Mouse (Mus musculus) C2C12 (cell line): ENCODE measurements around the gene Rbfox2. TPM values are rescaled to one million over a fixed set of nuclear protein-coding genes. Genes with fewer than 3 reads are reported as not detected.
A peak's percentile ranks its signal among the peaks of the same experiment; 100 is the strongest.

Experiments used
- H3K27me3 ChIP-seq: one replicate; pipeline ENCODE4 v1.6.1; 2011; ENCODE audit not compliant: control insufficient read depth, insufficient read depth, insufficient read length
- H3K36me3 ChIP-seq: one replicate; pipeline ENCODE4 v1.6.1; 2011; ENCODE audit not compliant: control insufficient read depth, insufficient read depth
- H3K4me3 ChIP-seq: one replicate; pipeline ENCODE4 v1.5.1; 2011; ENCODE audit warnings: mild to moderate bottlenecking, control low read depth; ENCODE audit not compliant: poor library complexity, insufficient read depth, severe bottlenecking
- H3K79me2 ChIP-seq: one replicate; pipeline ENCODE4 v1.6.1; 2011; ENCODE audit not compliant: control insufficient read depth, insufficient read depth
- H3K79me3 ChIP-seq: one replicate; pipeline ENCODE4 v1.6.1; 2011; ENCODE audit warnings: low read depth, control low read depth
- H3ac ChIP-seq: one replicate; pipeline ENCODE3; 2011; ENCODE audit warnings: low read depth; ENCODE audit not compliant: control insufficient read depth, insufficient read length
- CEBPB ChIP-seq: IDR thresholded peaks from one replicate; pipeline ENCODE4 v1.6.1; 2011; ENCODE audit warnings: low read depth, mild to moderate bottlenecking, control low read depth, moderate library complexity
- CTCF ChIP-seq: IDR thresholded peaks from one replicate; pipeline ENCODE4 v1.5.1; 2011; ENCODE audit not compliant: control insufficient read depth, insufficient read depth, insufficient read length
- FOSL1 ChIP-seq: IDR thresholded peaks from one replicate; pipeline ENCODE4 v1.8.0; 2011; ENCODE audit warnings: mild to moderate bottlenecking, low read length; ENCODE audit not compliant: poor library complexity, insufficient read depth, severe bottlenecking
- MAX ChIP-seq: IDR thresholded peaks from one replicate; pipeline ENCODE4 v1.6.1; 2011; ENCODE audit warnings: mild to moderate bottlenecking, control low read depth
- MYOD1 ChIP-seq: IDR thresholded peaks from one replicate; pipeline ENCODE4 v1.6.1; 2011; ENCODE audit warnings: low read depth; ENCODE audit not compliant: control insufficient read depth, insufficient read length
- MYOG ChIP-seq: IDR thresholded peaks from one replicate; pipeline ENCODE4 v1.6.1; 2011; ENCODE audit not compliant: control insufficient read depth, insufficient read length; ENCODE audit errors: extremely low read depth
- USF1 ChIP-seq: IDR thresholded peaks from one replicate; pipeline ENCODE4 v1.6.1; 2011; ENCODE audit warnings: low read depth, mild to moderate bottlenecking, control low read depth, moderate library complexity
- polyA plus RNA-seq: library from polyadenylated mRNA; unstranded; fragments of >200 nt; fragmentation: generic; extraction: Trizol; gene quantifications from one replicate; pipeline ENCODE4 v1.2.1, GENCODE M21; 2012; ENCODE audit warnings: missing spikeins

Rbfox2 gene
- polyA plus RNA-seq, 1 experiment = 72.3 TPM

GRCm38 (mm10) chr15:77307767-77308495 lies 1.1 kb upstream of the Rbfox2 start:
- peaks cover 34% of the 10 kb centered on the region for H3K79me2 ChIP-seq
- no peaks in the 10 kb centered on the region for H3K36me3 ChIP-seq
- TF ChIP-seq MAX (no peak), CEBPB (peak; percentile 80), CTCF (no peak)
- peaks cover 29% of the 10 kb centered on the region for H3K79me3 ChIP-seq
- no peak overlapping the region for H3K4me3 ChIP-seq
- H3K27me3 ChIP-seq = no peaks in the 10 kb centered on the region
- H3ac ChIP-seq = no peak overlapping the region

GRCm38 (mm10) chr15:77305852-77306546 lies 805 bp downstream of the Rbfox2 start:
- Histone ChIP-seq H3K79me2 (peaks cover 53% of the 10 kb centered on the region), H3K27me3 (no peaks in the 10 kb centered on the region), H3K36me3 (no peaks in the 10 kb centered on the region), H3K79me3 (peaks cover 47% of the 10 kb centered on the region), H3ac (peak overlapping the region; percentile 65), H3K4me3 (peak overlapping the region; percentile 76)
- TF ChIP-seq CTCF = no peak

GRCm38 (mm10) chr15:77304960-77305359 lies 1.8 kb downstream of the Rbfox2 start:
- TF ChIP-seq USF1 (no peak), FOSL1 (no peak), MAX (no peak), MYOG (no peak), CTCF (no peak), MYOD1 (no peak), CEBPB (no peak)
- Histone ChIP-seq H3K79me3 (peaks cover 51% of the 10 kb centered on the region), H3K79me2 (peaks cover 63% of the 10 kb centered on the region), H3K36me3 (peaks cover 3% of the 10 kb centered on the region), H3ac (peak overlapping the region; percentile 58), H3K4me3 (peak overlapping the region; percentile 76), H3K27me3 (no peaks in the 10 kb centered on the region)

DNA sequence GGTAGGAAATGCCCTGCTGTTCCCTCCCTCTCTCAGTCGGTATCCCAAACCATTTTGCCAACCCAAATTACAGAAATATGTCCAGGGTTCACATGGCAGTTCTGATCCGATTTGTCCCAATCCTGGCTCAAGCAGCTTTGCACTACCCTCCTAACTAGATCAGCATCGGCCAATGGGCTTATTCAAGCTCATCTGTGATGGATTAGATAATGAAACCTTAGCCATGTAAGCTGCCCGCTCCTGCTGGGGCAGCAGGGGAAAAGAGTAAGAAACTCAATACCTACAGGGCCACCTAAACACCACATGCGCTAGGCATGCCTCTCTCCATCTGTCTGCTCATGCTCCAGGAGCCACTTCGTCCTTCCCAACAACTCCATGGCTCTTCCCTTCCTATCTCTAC lies 5.7 kb downstream of the Rbfox2 start:
- Histone ChIP-seq H3K79me2 (peaks cover 100% of the 10 kb centered on the region), H3ac (no peak overlapping the region), H3K36me3 (peaks cover 8% of the 10 kb centered on the region), H3K79me3 (peaks cover 76% of the 10 kb centered on the region), H3K27me3 (no peaks in the 10 kb centered on the region), H3K4me3 (no peak overlapping the region)
- TF ChIP-seq CTCF (no peak), MYOG (no peak), CEBPB (no peak), FOSL1 (no peak), MAX (no peak), MYOD1 (no peak), USF1 (no peak)

- peaks cover 100% of the 10 kb centered on the region for H3K79me2 ChIP-seq
- TF ChIP-seq CTCF = no peak
- TF ChIP-seq MYOD1 = no peak
- no peak for TF ChIP-seq MYOG
- no peak for TF ChIP-seq FOSL1
- no peak for TF ChIP-seq MAX
- TF ChIP-seq CEBPB = no peak
- no peak for TF ChIP-seq USF1
- peaks cover 8% of the 10 kb centered on the region for H3K36me3 ChIP-seq
- H3K79me3 ChIP-seq = peaks cover 62% of the 10 kb centered on the region
- H3K4me3 ChIP-seq = no peak overlapping the region
- H3ac ChIP-seq = no peak overlapping the region
- no peaks in the 10 kb centered on the region for H3K27me3 ChIP-seq
These were observed 8.2 kb downstream of the Rbfox2 start for GRCm38 (mm10) chr15:77298564-77298963.

- H3ac ChIP-seq = no peak overlapping the region
- H3K4me3 ChIP-seq = no peak overlapping the region
- TF ChIP-seq MYOD1 = no peak
- no peak for TF ChIP-seq CTCF
- H3K79me3 ChIP-seq = peaks cover 54% of the 10 kb centered on the region
- H3K27me3 ChIP-seq = no peaks in the 10 kb centered on the region
- H3K36me3 ChIP-seq = peaks cover 8% of the 10 kb centered on the region
- H3K79me2 ChIP-seq = peaks cover 100% of the 10 kb centered on the region
These were observed 10.2 kb downstream of the Rbfox2 start for GRCm38 (mm10) chr15:77296635-77297034.
